Mouse (Mus musculus) cortical plate, adult 2 months (tissue): ENCODE measurements at regions not wholly inside any gene's neighbourhood (a gene's known extent, or its start where the extent isn't known, plus 50 kb on each side); places are given as distances from the start of the nearest gene placed in this dataset.

Experiments
- H3K27ac ChIP-seq: fragments of 200-500 bp; 2 replicates; pipeline ENCODE4 v1.5.1; 2012; ENCODE audit warnings: low read length, control low read depth, inconsistent platforms; ENCODE audit not compliant: insufficient read depth
- H3K4me1 ChIP-seq: fragments of 200-500 bp; 2 replicates; pipeline ENCODE4 v1.6.1; 2011; ENCODE audit warnings: low read length; ENCODE audit not compliant: control insufficient read depth, insufficient read depth
- H3K4me3 ChIP-seq: fragments of 200-500 bp; 2 replicates; pipeline ENCODE4 v1.5.1; 2011; ENCODE audit warnings: mild to moderate bottlenecking, low read length, control low read depth; ENCODE audit not compliant: insufficient read depth
- CTCF ChIP-seq: fragments of 200-500 bp; IDR thresholded peaks from 2 replicates; pipeline ENCODE4 v1.5.1; 2011; ENCODE audit warnings: mild to moderate bottlenecking, control low read depth, low read length; ENCODE audit not compliant: insufficient read depth; ENCODE audit errors: extremely low read depth
- POLR2A ChIP-seq: fragments of 200-500 bp; IDR thresholded peaks from 2 replicates; pipeline ENCODE4 v1.6.1; 2011; ENCODE audit warnings: mild to moderate bottlenecking, low read length, control low read depth; ENCODE audit not compliant: insufficient read depth; ENCODE audit errors: extremely low read depth

DNA sequence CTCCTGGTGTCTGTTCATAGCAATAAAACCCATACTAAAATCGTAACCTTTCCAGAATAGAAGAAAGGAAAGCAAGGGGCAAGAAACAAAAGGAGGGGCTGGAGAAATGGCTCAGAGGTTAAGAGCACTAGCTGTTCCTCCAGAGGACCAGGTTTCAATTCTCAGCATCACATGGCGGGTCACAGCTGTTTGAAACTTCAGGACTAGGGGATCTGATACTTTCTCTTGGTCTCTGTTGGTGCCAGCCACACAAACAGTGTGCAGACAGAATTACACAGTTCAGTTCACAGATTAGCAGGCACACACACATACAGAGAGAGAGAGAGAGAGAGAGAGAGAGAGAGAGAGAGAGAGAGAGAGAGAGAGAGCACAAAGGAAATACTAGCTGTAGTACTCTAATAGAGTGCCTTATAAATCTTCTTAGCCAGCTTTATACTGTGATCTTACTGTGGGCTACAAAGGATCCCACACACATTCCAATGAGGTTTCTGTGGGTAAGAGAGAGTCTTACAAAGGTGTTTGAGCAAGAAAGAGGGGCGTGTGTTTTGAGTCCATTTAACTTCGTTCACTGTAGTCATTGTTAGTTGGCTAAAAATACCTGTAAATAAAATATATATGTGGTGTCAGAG lies 89.2 kb upstream of the Cops8 start:
- Histone ChIP-seq H3K4me1 (0 out of 2 replicates have a peak, but pooled peaks cover 1% of the 10 kb centered on the region), H3K4me3 (no peak overlapping the region), H3K27ac (no peak overlapping the region)
- TF ChIP-seq CTCF: no peak
- no peak for TF ChIP-seq POLR2A

DNA sequence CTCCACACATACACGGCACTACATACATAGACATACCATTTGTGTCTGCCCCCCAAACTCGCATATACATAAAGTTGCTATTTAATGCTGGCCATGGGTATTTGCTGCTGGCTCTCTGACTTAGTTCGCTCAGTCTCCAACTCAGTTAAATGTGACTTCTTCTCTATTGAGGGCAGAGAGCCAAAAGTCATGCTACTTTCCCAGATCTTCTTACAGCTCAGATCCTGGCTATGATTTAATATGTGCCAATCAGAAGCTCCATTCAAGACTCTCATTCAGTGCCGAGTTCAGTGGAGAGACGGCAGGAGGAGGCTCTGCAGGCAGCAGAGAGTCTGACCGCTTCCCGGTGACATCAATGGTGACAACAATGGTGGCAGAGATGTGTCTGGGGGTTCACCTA lies 88.6 kb upstream of the Cops8 start:
- Histone ChIP-seq H3K27ac (no peak overlapping the region), H3K4me1 (0 out of 2 replicates have a peak, but pooled peaks cover 1% of the 10 kb centered on the region), H3K4me3 (no peak overlapping the region)
- no peak for TF ChIP-seq CTCF
- no peak for TF ChIP-seq POLR2A

DNA sequence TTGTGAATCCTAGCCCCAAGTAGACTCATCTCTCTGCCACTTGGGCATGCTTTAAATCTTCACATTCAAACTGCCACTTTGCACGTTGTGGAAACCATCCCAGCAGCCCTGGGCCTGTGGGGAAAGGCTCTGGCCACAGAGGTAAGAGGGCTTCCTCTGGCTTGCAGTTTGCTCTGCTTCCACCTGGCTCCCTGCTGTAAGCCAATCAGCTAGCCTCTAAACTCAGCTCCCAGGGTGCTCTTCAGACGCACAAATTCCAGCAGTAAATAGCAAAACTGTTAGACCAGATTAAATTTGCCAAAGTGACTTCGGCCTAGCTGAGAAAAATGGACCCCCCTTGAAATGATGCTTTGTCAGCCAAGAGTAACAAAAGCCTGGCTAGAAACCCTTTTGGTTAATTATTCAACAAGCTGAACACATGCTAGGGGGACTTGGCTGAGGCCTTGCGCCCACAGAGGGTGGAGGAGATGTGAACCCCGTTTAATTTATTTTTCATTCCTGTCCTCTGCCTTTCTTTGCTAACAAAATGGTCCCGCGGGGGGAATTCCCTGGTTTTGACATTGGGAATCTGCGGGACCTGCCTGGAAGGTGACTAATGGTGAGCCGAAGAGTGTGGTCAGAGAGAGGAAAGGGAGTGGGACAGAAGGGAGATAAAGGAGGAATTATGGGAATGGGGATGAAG lies 84.1 kb upstream of the Cops8 start:
- Histone ChIP-seq H3K27ac (no peak overlapping the region), H3K4me3 (no peak overlapping the region), H3K4me1 (no peaks in the 10 kb centered on the region)
- TF ChIP-seq CTCF: no peak
- TF ChIP-seq POLR2A: no peak

DNA sequence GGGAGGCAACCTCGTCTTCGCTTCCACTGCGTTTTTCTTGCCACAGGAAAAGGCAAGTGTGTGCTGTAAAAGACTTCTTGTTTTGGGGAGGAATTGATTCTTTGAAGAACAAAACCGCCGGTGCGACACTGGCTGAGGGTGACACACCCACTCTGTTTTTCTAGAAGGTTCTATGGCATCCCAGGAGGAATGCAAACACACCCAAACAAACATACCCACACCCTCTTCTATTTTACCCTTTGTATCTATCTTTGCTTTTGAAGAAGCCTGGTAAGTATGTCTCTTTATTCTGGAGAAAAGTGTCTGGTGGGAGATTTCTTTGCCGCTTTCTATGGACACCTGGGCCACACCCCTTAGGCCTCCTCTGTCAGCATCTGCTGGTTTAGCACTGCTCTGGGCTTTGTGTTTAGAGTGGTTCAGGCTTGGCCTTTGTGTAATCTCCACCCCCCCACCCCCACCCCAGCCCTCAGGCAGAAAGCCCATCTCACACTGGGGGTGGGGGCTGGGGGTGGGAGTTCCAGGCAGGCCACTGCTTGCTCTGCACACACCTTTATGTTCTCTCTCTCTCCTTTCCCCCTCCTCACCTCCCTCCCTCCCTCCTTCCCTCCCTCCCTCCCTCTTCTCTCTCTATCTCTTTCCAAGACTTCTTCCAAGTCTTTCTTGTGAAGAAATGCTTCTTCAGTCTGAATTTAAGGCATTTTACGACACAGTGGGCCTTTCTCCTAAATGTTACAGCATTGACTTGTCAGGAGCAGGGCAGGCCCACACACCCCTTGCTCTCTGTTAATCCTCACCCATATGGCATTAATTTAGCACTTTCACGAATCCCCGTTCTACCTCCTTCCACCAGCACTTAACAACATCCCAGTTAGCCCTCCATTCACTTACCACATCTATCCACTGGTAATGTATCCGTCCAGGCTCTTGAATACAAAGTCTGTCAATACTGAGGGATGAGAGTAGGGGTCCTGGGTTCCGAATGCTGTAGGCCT lies 83.2 kb upstream of the Cops8 start:
- Histone ChIP-seq H3K4me3 (no peak overlapping the region), H3K4me1 (no peaks in the 10 kb centered on the region), H3K27ac (no peak overlapping the region)
- TF ChIP-seq CTCF (no peak), POLR2A (no peak)

DNA sequence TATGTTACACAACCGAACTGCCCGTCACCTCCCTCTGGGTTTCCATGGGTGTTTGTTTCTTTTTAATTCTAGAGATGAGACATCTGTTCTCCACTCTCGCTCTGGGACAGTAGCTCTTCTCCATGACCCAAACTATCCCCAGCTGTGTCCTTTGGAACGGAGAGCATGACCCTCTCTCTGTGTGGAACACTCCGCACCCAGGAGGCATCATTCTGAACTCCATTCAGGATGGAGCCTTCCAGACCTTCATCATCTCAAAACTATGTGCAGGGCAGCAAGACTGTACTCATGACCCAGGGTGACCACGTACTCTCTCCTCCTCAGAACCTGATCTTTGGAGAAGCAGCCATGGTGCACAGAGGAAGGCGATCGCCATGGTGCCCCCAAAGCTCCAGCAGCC lies 80.5 kb upstream of the Cops8 start:
- Histone ChIP-seq H3K27ac (no peak overlapping the region), H3K4me1 (no peaks in the 10 kb centered on the region), H3K4me3 (no peak overlapping the region)
- no peak for TF ChIP-seq CTCF
- TF ChIP-seq POLR2A: no peak

DNA sequence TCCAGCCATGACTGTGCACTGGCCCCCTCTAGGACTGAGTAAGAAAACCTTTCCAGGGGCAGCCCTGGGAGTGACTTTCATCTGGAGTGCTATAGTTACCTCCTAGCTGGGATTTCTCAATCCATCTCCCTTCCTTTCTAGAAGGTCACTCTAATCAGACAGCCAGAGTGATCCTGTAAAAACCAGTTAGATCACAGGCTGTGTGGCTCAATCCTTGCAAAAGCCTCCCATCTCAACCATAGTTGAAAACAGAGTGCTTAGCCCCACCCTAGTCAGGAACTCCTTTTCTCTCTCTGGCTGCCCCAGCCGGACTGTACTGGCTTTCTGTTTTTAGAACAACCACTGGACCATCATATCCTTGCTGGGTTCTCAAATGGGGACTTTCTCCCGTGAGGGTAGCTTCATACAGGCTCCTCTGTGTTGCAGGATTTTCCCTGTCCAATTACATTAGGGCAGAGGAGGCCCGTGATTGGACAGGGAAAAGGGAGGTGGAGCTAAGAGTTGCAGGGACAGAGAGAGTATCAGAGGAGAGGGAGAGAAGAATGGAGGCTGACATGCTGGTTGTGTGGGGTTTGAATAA lies 78.0 kb upstream of the Cops8 start:
- TF ChIP-seq CTCF: no peak
- TF ChIP-seq POLR2A: no peak
- H3K4me1 ChIP-seq: no peaks in the 10 kb centered on the region
- H3K27ac ChIP-seq: no peak overlapping the region
- H3K4me3 ChIP-seq: no peak overlapping the region

DNA sequence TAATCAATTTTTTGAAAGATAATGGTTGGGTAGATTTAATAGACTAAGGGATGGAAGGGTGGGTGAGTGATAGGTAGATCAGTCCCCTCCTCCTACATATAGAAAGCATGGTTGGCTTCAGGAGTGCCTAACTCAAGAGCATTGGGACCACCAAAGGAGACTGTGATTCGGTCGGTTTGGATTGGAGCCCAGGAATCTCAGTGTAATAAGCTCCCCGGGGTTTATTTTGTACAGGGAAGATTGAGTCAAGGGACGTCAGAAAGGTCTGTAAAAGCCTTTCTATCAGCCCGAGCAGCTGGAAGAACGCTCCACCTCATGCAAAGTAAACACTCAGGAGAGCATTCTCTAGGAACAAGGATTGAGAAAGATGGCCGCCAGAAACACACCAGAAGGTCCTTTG lies 76.5 kb upstream of the Cops8 start:
- no peaks in the 10 kb centered on the region for H3K4me1 ChIP-seq
- no peak overlapping the region for H3K27ac ChIP-seq
- no peak overlapping the region for H3K4me3 ChIP-seq
- TF ChIP-seq POLR2A (no peak), CTCF (no peak)

DNA sequence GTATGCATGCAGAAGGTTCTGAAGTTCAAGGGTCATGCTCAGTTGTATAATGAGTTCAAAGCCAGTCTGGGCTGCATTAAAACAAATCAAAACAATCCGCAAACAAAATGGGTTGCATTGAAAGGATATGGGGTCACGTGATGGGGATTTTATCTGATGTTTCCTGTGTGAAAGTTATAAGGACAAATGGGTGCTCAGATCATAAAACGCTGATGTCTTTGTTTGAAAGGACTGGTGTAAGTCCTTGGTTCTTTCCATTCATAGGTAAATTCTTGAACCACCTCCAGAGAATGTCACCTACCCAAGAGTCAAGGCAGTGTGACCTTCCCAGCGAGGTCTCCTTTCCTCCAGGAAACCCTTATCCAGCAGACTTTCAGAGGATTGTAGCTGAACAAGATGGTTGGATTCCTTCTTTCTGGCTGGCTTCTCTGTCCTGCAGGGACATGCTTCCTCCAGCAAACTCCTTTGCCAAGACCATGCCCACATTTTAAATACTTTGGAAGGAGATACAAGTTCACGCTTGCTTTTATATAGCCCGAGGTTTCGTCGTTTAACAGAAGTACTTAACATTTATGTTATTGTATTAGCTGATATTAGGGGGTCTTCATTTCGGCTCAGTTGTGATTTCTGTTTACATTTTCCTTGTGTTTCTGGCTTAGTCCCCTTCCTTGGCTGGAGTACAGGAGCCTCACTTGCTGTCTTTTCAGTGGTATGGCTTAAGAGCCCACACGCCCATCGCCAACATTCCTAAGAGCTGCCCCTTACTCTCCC lies 74.6 kb upstream of the Cops8 start:
- no peak for TF ChIP-seq CTCF
- TF ChIP-seq POLR2A: no peak
- H3K27ac ChIP-seq: no peak overlapping the region
- H3K4me1 ChIP-seq: no peaks in the 10 kb centered on the region
- H3K4me3 ChIP-seq: no peak overlapping the region
